Mouse (Mus musculus): ENCODE results near the gene Crip3.

The Crip3 gene

GRCm38 (mm10) chr17:46455110-46455691 lies 26.5 kb downstream of the Crip3 start:
- DNase-seq (ENCODE audit: low read depth, low spot score), result no peak

GRCm38 (mm10) chr17:46457791-46458190 lies 29.1 kb downstream of the Crip3 start:
- DNase-seq (ENCODE audit: low read depth, low spot score), result peak; percentile 61

DNA sequence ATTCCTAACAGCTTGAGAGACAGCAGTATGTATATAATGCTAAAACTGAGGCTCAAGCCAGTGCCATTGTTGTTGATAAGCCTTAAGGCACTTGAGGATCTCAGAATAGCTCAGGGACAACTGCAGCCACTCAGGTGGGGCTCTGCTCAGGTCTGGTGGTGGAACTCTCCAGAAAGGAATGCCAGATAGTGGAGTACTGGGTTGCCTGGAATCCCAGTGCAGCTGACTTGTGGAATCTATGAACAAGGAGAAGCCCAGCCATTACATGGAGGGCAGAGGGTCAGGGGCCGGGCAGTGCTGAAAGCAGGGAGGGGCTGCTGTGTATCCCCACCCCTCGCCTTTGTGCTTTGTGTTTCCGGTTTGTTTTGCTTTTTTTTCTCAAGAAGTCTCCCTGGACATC lies 29.7 kb downstream of the Crip3 start:
- DNase-seq (ENCODE audit: low read depth, low spot score), result no peak

GRCm38 (mm10) chr17:46460673-46461072 lies 31.9 kb downstream of the Crip3 start:
- DNase-seq (ENCODE audit: low read depth, low spot score), result no peak

GRCm38 (mm10) chr17:46461347-46461746 lies 32.6 kb downstream of the Crip3 start:
- no peak for DNase-seq (ENCODE audit: low read depth, low spot score)

DNA sequence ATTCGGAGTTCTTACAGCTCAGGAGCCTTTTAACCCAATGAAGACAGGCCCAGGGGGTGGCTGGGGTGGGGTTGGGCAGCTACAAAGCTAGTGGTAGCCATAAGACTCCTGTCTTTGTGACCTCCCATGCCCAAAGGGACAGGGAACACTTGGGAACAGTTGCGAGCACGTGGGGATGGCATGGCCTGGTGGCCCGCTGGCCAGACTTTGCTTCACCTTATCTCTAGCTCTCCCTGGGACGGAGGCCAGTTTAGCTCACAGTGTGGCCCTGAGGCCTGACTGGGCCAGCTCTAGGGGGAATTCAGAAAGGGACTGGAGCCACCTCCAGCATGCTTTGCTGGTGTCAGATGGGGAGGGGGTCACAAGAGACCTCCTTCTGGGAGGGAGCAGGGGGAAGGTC lies 33.5 kb downstream of the Crip3 start:
- no peak for DNase-seq (ENCODE audit: low read depth, low spot score)

DNA sequence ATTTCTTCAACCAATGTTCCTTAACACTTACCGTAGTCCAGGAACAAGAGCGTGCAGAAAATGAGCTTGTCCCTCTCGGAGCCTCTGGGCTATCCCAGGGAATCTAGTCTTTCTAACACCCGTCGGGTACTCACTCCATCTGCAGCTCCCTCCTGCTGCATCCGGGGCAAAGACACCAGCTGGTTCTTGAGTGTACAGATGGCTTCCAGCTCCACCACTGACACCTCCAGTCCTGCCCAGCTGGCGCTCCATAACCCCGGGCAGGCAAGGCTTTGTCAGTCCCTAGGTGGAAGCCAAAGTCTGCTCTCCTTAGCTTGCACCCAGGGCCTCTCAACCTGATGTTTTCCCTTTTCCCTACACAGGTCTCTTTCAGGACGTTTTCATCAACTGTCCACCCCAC lies 39.1 kb downstream of the Crip3 start:
- no peak for DNase-seq (ENCODE audit: low read depth, low spot score)

DNA sequence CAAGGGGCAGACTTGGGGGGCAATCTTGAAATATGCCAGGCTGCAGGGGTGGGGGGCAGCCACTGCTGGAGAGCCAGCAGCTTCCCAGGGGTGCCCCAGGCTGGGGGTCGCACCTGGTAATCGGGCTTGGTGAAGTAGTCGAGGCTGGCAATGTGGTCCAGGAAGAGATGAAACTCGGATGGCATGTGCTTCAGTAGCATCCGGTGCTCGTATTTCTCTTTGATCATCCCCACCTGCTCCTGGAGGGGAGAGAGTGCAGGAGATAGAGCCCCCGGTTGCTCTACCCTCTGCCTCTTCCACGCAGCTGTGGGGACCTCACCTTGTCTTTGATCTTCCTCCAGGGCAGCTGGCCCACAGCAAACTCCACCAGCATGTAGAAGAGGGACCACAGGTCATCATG lies 47.9 kb downstream of the Crip3 start:
- no peak for DNase-seq (ENCODE audit: low read depth, low spot score)

DNA sequence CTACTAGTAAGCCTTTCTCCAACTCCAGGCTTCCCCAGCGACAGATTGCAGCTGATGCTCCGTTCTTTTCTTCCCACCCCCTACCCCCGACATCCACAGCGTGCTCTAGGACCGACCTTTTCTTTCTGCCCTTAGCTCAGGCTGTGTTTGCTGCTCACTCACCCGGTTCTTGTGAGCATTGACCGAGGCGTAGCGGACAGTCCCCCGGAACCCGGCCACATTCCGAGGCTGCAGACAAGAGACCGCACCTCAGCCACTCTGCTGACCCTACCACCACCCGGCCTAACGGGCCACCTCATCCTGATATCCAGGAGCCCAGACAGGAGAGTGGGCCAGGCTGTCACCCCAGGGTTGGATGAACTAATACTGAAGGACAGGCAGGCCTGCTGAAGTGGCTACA lies 48.6 kb downstream of the Crip3 start:
- DNase-seq (ENCODE audit: low read depth, low spot score), result no peak
